Mouse (Mus musculus): Measurements from ENCODE around the gene Hps3.
"Not testable (repeated sequence)": the region's sequence is repeated elsewhere in the genome, so short reads cannot be mapped to it uniquely, and the experiment has no call there.

Gene Hps3

GRCm38 (mm10) chr3:19953425-19953824 is 81.7 kb downstream of the Hps3 start:
- Histone ChIP-seq H3K9me3 (ENCODE audit: low read length) (no peaks in the 10 kb centered on the region), H3K27me3 (ENCODE audit: insufficient read depth, low read length) (no peaks in the 10 kb centered on the region), H3K4me3 (replicated peaks; ENCODE audit: low read length) (no peak overlapping the region), H3K4me1 (replicated peaks; ENCODE audit: low read depth, low read length) (no peaks in the 10 kb centered on the region), H3K36me3 (ENCODE audit: insufficient read depth, low read length) (no peaks in the 10 kb centered on the region)
- TF ChIP-seq NANOG (IDR thresholded peaks at IDR 0.05; ENCODE audit: borderline replicate concordance, low read length) = no peak
- no peak for TF ChIP-seq CTCF (conservative IDR thresholded peaks at IDR 0.05; ENCODE audit: low read length)
- no peak for TF ChIP-seq POU5F1 (IDR thresholded peaks at IDR 0.05; ENCODE audit: borderline replicate concordance, low read length)

GRCm38 (mm10) chr3:19949401-19949800 is 85.7 kb downstream of the Hps3 start:
- H3K4me1 ChIP-seq (replicated peaks; ENCODE audit: low read depth, low read length); H3K9me3 ChIP-seq (ENCODE audit: low read length); H3K36me3 ChIP-seq (ENCODE audit: insufficient read depth, low read length); H3K4me3 ChIP-seq (replicated peaks; ENCODE audit: low read length); H3K27me3 ChIP-seq (ENCODE audit: insufficient read depth, low read length): not testable (repeated sequence)

GRCm38 (mm10) chr3:19948552-19948951 is 86.6 kb downstream of the Hps3 start:
- Histone ChIP-seq H3K4me3 (replicated peaks; ENCODE audit: low read length) (no peak overlapping the region), H3K27me3 (ENCODE audit: insufficient read depth, low read length) (no peaks in the 10 kb centered on the region), H3K36me3 (ENCODE audit: insufficient read depth, low read length) (no peaks in the 10 kb centered on the region), H3K9me3 (ENCODE audit: low read length) (no peaks in the 10 kb centered on the region), H3K4me1 (replicated peaks; ENCODE audit: low read depth, low read length) (no peaks in the 10 kb centered on the region)
- TF ChIP-seq CTCF (conservative IDR thresholded peaks at IDR 0.05; ENCODE audit: low read length) = no peak
- no peak for TF ChIP-seq NANOG (IDR thresholded peaks at IDR 0.05; ENCODE audit: borderline replicate concordance, low read length)
- no peak for TF ChIP-seq POU5F1 (IDR thresholded peaks at IDR 0.05; ENCODE audit: borderline replicate concordance, low read length)

Measured in E14TG2a.4 (cell line).